Mouse (Mus musculus) kidney, adult 2 months (tissue): ENCODE results near the gene Sumf2.

ENCODE experiments used
- CTCF ChIP-seq: fragments of 200-500 bp; conservative IDR thresholded peaks from 2 replicates; pipeline ENCODE4 v1.5.1; 2011; ENCODE audit warnings: low read depth, mild to moderate bottlenecking, control low read depth, low read length, moderate library complexity, mixed read lengths; ENCODE audit not compliant: insufficient read depth, insufficient read length
- POLR2A ChIP-seq: fragments of 200-500 bp; IDR thresholded peaks from one replicate; pipeline ENCODE4 v1.6.1; 2011; ENCODE audit warnings: low read depth, low read length, control low read depth

- TF ChIP-seq CTCF (0 out of 2 replicates have a peak, but pooled peaks have one; percentile 9), POLR2A (no peak)
These were observed 61.6 kb downstream of the Sumf2 start, which contains the start of gene Nupr1l for GRCm38 (mm10) chr5:129908242-129908965.
